Mouse (Mus musculus): ENCODE results near the gene Zic4.

DNA sequence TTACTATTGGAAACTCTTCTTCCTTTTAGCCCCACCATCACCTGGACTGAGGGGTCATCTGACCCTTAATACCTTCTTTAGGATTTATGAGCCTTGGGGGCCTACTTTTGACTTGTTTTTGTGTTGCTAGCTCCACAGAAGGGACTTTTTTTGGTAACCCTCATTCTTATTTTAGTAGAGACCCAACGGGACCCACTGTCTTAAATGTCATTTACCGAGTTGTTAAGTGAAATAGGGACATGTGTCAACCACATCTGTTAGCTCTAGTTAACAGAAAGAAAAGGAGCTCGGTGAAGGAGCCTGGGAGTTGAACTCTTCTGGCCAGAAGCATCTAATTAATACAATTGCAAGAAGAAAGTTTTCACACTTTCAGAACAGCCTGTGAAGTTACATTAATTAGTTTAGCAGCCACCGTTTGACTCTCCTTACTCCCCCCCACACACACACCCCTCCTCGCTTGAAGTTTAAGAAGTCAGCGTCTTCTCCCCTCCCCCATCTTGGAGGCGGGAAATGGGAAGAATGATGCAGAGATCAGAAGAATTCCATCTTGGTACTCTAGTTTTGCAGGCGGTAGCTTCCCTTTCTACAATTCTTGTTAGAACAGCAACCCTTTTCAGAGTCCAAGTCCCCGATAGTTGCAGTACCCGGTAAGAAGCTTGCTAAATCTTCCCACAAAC lies 17.7 kb downstream of the Zic4 start:
- TF ChIP-seq CTCF (IDR thresholded peaks at IDR 0.05; ENCODE audit: insufficient read depth, low read depth, low read length) (no peak), POLR2A (IDR thresholded peaks at IDR 0.05; ENCODE audit: insufficient read depth, low read depth, low read length) (no peak)

Measured in olfactory bulb, adult 2 months (tissue).